Mouse (Mus musculus): ENCODE measurements around the gene Ppm1h. TPM values are rescaled to one million over a fixed set of nuclear protein-coding genes. Genes with fewer than 3 reads are reported as not detected.

Ppm1h gene
- polyA plus RNA-seq, 1 experiment: 0.13 TPM

DNA sequence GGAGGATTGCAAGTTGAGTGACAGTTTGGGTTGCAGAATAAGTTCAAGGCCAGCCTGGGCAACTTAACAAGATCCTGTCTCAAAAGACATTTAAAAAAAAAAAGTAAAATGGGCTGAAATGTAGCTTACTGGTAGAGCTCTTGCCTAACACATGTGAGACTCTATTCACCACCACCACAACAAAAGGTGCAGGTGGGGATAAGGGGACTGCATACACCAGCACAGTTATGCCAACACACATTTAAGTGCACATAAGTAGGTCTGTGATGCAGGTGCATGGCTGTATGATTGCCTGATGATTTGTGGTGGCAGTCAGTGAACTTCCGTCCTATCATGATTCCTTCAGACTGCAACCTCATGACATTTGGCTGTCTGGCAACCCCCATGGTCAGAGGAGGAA is 167.9 kb downstream of the Ppm1h start:
- H3K4me3 ChIP-seq: no peak overlapping the region
- no peaks in the 10 kb centered on the region for H3K79me2 ChIP-seq (ENCODE audit: control insufficient read depth, insufficient read depth)
- no peaks in the 10 kb centered on the region for H3K27me3 ChIP-seq (ENCODE audit: control insufficient read depth, insufficient read depth, insufficient read length)
- TF ChIP-seq TCF12 (IDR thresholded peaks at IDR 0.05; ENCODE audit: insufficient read depth, poor library complexity, severe bottlenecking): no peak
- no peak for TF ChIP-seq SRF (IDR thresholded peaks at IDR 0.05; ENCODE audit: control insufficient read depth, insufficient read length, low read depth)
- TF ChIP-seq CEBPB (IDR thresholded peaks at IDR 0.05; ENCODE audit: insufficient read depth, poor library complexity, severe bottlenecking): no peak
- TF ChIP-seq POLR2AphosphoS2 (IDR thresholded peaks at IDR 0.05; ENCODE audit: insufficient read length, low read depth): no peak
- TF ChIP-seq MAX (IDR thresholded peaks at IDR 0.05; ENCODE audit: low read depth): no peak
- TF ChIP-seq USF1 (IDR thresholded peaks at IDR 0.05; ENCODE audit: low read depth): no peak
- no peak for TF ChIP-seq TCF3 (IDR thresholded peaks at IDR 0.05; ENCODE audit: insufficient read length, low read depth)
- peak overlapping the region; percentile 48 for H3K4me2 ChIP-seq (ENCODE audit: low read depth)
- H3K36me3 ChIP-seq (ENCODE audit: control insufficient read depth, insufficient read depth): no peaks in the 10 kb centered on the region
- H3ac ChIP-seq (ENCODE audit: control insufficient read depth, insufficient read length): no peak overlapping the region

DNA sequence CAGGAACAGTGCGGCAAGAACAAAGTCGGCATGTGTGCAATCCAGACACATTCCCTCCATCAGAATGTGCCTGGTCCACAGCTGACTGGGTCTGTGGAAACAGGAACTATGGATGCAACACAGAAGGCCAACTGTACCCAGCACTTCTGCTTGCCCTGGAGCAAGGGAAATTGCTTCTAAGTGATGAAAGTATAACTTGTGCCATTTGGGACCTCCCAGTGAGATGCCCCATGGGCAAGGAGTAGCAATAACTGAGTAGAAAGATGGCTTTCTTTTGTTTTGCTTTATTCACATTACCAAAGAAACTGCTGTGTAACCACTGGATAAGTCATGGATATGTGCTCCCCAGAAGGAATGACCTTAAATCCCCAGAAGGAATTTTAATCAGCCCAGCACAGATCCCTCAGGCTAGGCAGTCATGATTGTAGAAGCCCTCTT is 169.5 kb downstream of the Ppm1h start:
- no peaks in the 10 kb centered on the region for H3K36me3 ChIP-seq (ENCODE audit: control insufficient read depth, insufficient read depth)
- no peak overlapping the region for H3K4me3 ChIP-seq
- TF ChIP-seq POLR2AphosphoS2 (IDR thresholded peaks at IDR 0.05; ENCODE audit: insufficient read length, low read depth): no peak
- no peak for TF ChIP-seq SRF (IDR thresholded peaks at IDR 0.05; ENCODE audit: control insufficient read depth, insufficient read length, low read depth)
- H3K79me2 ChIP-seq (ENCODE audit: control insufficient read depth, insufficient read depth): no peaks in the 10 kb centered on the region
- no peak overlapping the region for H3ac ChIP-seq (ENCODE audit: control insufficient read depth, insufficient read length)
- peak overlapping the region; percentile 50 for H3K4me2 ChIP-seq (ENCODE audit: low read depth)
- H3K27me3 ChIP-seq (ENCODE audit: control insufficient read depth, insufficient read depth, insufficient read length): no peaks in the 10 kb centered on the region

GRCm38 (mm10) chr10:122851267-122852160 is 173.0 kb downstream of the Ppm1h start:
- no peak overlapping the region for H3K4me3 ChIP-seq
- TF ChIP-seq TCF12 (IDR thresholded peaks at IDR 0.05; ENCODE audit: insufficient read depth, poor library complexity, severe bottlenecking) (no peak), MAX (IDR thresholded peaks at IDR 0.05; ENCODE audit: low read depth) (no peak), POLR2AphosphoS2 (IDR thresholded peaks at IDR 0.05; ENCODE audit: insufficient read length, low read depth) (no peak), POLR2A (IDR thresholded peaks at IDR 0.05; ENCODE audit: insufficient read length, low read depth) (no peak), TCF3 (IDR thresholded peaks at IDR 0.05; ENCODE audit: insufficient read length, low read depth) (no peak), USF1 (IDR thresholded peaks at IDR 0.05; ENCODE audit: low read depth) (no peak), MYOD1 (IDR thresholded peaks at IDR 0.05; ENCODE audit: control insufficient read depth in 1 of 3, insufficient read length in 2 of 3, low read depth in 2 of 3) (no peak), SRF (IDR thresholded peaks at IDR 0.05; ENCODE audit: control insufficient read depth, insufficient read length, low read depth) (no peak), MYOG (IDR thresholded peaks at IDR 0.05; ENCODE audit: control insufficient read depth in 1 of 3, insufficient read depth in 1 of 3, insufficient read length in 2 of 3, low read depth in 2 of 3) (no peak), CEBPB (IDR thresholded peaks at IDR 0.05; ENCODE audit: insufficient read depth, poor library complexity, severe bottlenecking) (no peak), E2F4 (IDR thresholded peaks at IDR 0.05; ENCODE audit: insufficient read depth) (no peak), REST (IDR thresholded peaks at IDR 0.05; ENCODE audit: insufficient read depth, insufficient read length) (no peak)
- H3K36me3 ChIP-seq (ENCODE audit: control insufficient read depth, insufficient read depth): no peaks in the 10 kb centered on the region
- no peaks in the 10 kb centered on the region for H3K27me3 ChIP-seq (ENCODE audit: control insufficient read depth, insufficient read depth, insufficient read length)
- no peak overlapping the region for H3ac ChIP-seq (ENCODE audit: control insufficient read depth, insufficient read length)
- no peak overlapping the region for H3K4me2 ChIP-seq (ENCODE audit: low read depth)
- H3K79me2 ChIP-seq (ENCODE audit: control insufficient read depth, insufficient read depth): no peaks in the 10 kb centered on the region

- TF ChIP-seq MAX (IDR thresholded peaks at IDR 0.05; ENCODE audit: low read depth) (no peak), MYOD1 (IDR thresholded peaks at IDR 0.05; ENCODE audit: control insufficient read depth in 1 of 3, insufficient read length in 2 of 3, low read depth in 2 of 3) (no peak), POLR2A (IDR thresholded peaks at IDR 0.05; ENCODE audit: insufficient read length, low read depth) (no peak), MYOG (IDR thresholded peaks at IDR 0.05; ENCODE audit: control insufficient read depth in 1 of 3, insufficient read depth in 1 of 3, insufficient read length in 2 of 3, low read depth in 2 of 3) (no peak), CEBPB (IDR thresholded peaks at IDR 0.05; ENCODE audit: insufficient read depth, poor library complexity, severe bottlenecking) (no peak), USF1 (IDR thresholded peaks at IDR 0.05; ENCODE audit: low read depth) (no peak), E2F4 (IDR thresholded peaks at IDR 0.05; ENCODE audit: insufficient read depth) (no peak), REST (IDR thresholded peaks at IDR 0.05; ENCODE audit: insufficient read depth, insufficient read length) (no peak), SRF (IDR thresholded peaks at IDR 0.05; ENCODE audit: control insufficient read depth, insufficient read length, low read depth) (no peak), TCF3 (IDR thresholded peaks at IDR 0.05; ENCODE audit: insufficient read length, low read depth) (no peak), POLR2AphosphoS2 (IDR thresholded peaks at IDR 0.05; ENCODE audit: insufficient read length, low read depth) (no peak), TCF12 (IDR thresholded peaks at IDR 0.05; ENCODE audit: insufficient read depth, poor library complexity, severe bottlenecking) (no peak)
- H3K4me2 ChIP-seq (ENCODE audit: low read depth): no peak overlapping the region
Measured at GRCm38 (mm10) chr10:122854571-122854970, 176.0 kb downstream of the Ppm1h start.

DNA sequence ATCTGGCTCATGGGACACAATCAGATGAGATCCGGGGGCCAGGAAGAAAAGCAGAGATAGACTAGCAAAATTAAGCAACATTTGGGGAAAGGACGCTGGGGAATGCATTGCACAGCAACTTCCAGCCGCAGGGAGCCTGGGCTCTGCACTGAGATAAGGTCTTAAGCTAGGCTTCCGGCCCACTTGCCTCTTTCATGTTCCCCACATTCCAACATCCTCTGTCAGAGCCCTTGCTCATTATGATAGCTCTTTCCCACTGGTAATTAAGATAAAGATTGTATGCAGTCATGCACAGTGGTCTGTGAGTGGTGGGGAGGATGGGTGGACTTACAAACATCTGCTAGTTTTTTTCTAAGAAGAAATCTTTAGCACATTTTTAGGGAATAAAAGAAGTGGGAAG is 176.6 kb downstream of the Ppm1h start:
- no peaks in the 10 kb centered on the region for H3K27me3 ChIP-seq (ENCODE audit: control insufficient read depth, insufficient read depth, insufficient read length)
- TF ChIP-seq POLR2AphosphoS2 (IDR thresholded peaks at IDR 0.05; ENCODE audit: insufficient read length, low read depth) (no peak), E2F4 (IDR thresholded peaks at IDR 0.05; ENCODE audit: insufficient read depth) (no peak), REST (IDR thresholded peaks at IDR 0.05; ENCODE audit: insufficient read depth, insufficient read length) (no peak), TCF12 (IDR thresholded peaks at IDR 0.05; ENCODE audit: insufficient read depth, poor library complexity, severe bottlenecking) (no peak), USF1 (IDR thresholded peaks at IDR 0.05; ENCODE audit: low read depth) (no peak), MAX (IDR thresholded peaks at IDR 0.05; ENCODE audit: low read depth) (no peak), TCF3 (IDR thresholded peaks at IDR 0.05; ENCODE audit: insufficient read length, low read depth) (no peak), SRF (IDR thresholded peaks at IDR 0.05; ENCODE audit: control insufficient read depth, insufficient read length, low read depth) (no peak), MYOG (IDR thresholded peaks at IDR 0.05; ENCODE audit: control insufficient read depth in 1 of 3, insufficient read depth in 1 of 3, insufficient read length in 2 of 3, low read depth in 2 of 3) (no peak), MYOD1 (IDR thresholded peaks at IDR 0.05; ENCODE audit: control insufficient read depth in 1 of 3, insufficient read length in 2 of 3, low read depth in 2 of 3) (no peak)
- H3ac ChIP-seq (ENCODE audit: control insufficient read depth, insufficient read length): no peak overlapping the region
- no peak overlapping the region for H3K4me2 ChIP-seq (ENCODE audit: low read depth)
- no peaks in the 10 kb centered on the region for H3K79me2 ChIP-seq (ENCODE audit: control insufficient read depth, insufficient read depth)
- no peaks in the 10 kb centered on the region for H3K36me3 ChIP-seq (ENCODE audit: control insufficient read depth, insufficient read depth)
- no peak overlapping the region for H3K4me3 ChIP-seq

More at GRCm38 (mm10) chr10:122854571-122854970, 176.0 kb downstream of the Ppm1h start:
- Histone ChIP-seq H3K36me3 (ENCODE audit: control insufficient read depth, insufficient read depth) (no peaks in the 10 kb centered on the region), H3K4me3 (no peak overlapping the region), H3K79me2 (ENCODE audit: control insufficient read depth, insufficient read depth) (no peaks in the 10 kb centered on the region), H3ac (ENCODE audit: control insufficient read depth, insufficient read length) (no peak overlapping the region), H3K27me3 (ENCODE audit: control insufficient read depth, insufficient read depth, insufficient read length) (no peaks in the 10 kb centered on the region)

Measured in myocyte (in vitro differentiated cells).